Mouse (Mus musculus) heart, postnatal 0 days (tissue): Measurements from ENCODE around the gene Slc5a4b.

Source experiments
- CTCF ChIP-seq: IDR thresholded peaks from 2 replicates; pipeline ENCODE4 v1.5.1; 2016; ENCODE audit warnings: antibody characterized with exemption, control low read depth, low read depth
- EP300 ChIP-seq: IDR thresholded peaks from 2 replicates; pipeline ENCODE4 v1.6.1; 2016; ENCODE audit warnings: antibody characterized with exemption, low read depth

GRCm38 (mm10) chr10:76096580-76096979 is 14.2 kb downstream of the Slc5a4b start:
- TF ChIP-seq CTCF, result no peak
- no peak for TF ChIP-seq EP300
